Mouse (Mus musculus) liver, embryonic 15.5 days (tissue): Measurements from ENCODE around the gene Gpc6. TPM values are rescaled to one million over a fixed set of nuclear protein-coding genes. Genes with fewer than 3 reads are reported as not detected.
A peak's percentile ranks its signal among the peaks of the same experiment; 100 is the strongest.

Experiments used
- ATAC-seq: fragments of 200-750 bp; cut with Nextera tagmentation; 2 replicates; pipeline ENCODE4 v1.8.0; 2017; ENCODE audit warnings: moderate number of reproducible peaks, mild to moderate bottlenecking, moderate library complexity; ENCODE audit not compliant: insufficient read depth
- H3K27ac ChIP-seq: fragments of 300-500 bp; sonication (generic); replicated peaks from 2 replicates; pipeline ENCODE4 v1.5.1; 2015; ENCODE audit warnings: mild to moderate bottlenecking, inconsistent platforms
- H3K27me3 ChIP-seq: fragments of 300-500 bp; sonication (generic); 2 replicates; pipeline ENCODE4 v1.6.1; 2015; ENCODE audit warnings: mild to moderate bottlenecking, inconsistent platforms
- H3K36me3 ChIP-seq: fragments of 300-500 bp; sonication (generic); replicated peaks from 2 replicates; pipeline ENCODE4 v1.6.1; 2015; ENCODE audit warnings: moderate library complexity, mild to moderate bottlenecking, inconsistent platforms
- H3K4me1 ChIP-seq: fragments of 300-500 bp; sonication (generic); replicated peaks from 2 replicates; pipeline ENCODE4 v1.6.1; 2015; ENCODE audit warnings: inconsistent platforms
- H3K4me2 ChIP-seq: fragments of 300-500 bp; sonication (generic); 2 replicates; pipeline ENCODE4 v1.6.1; 2015; ENCODE audit warnings: moderate library complexity, mild to moderate bottlenecking, inconsistent platforms
- H3K4me3 ChIP-seq: fragments of 300-500 bp; sonication (generic); replicated peaks from 2 replicates; pipeline ENCODE4 v1.5.1; 2015; ENCODE audit warnings: mild to moderate bottlenecking, inconsistent platforms
- H3K9ac ChIP-seq: fragments of 300-500 bp; sonication (generic); 2 replicates; pipeline ENCODE4 v1.6.1; 2015; ENCODE audit warnings: moderate library complexity, mild to moderate bottlenecking, inconsistent platforms
- H3K9me3 ChIP-seq: fragments of 300-500 bp; sonication (generic); replicated peaks from 2 replicates; pipeline ENCODE4 v1.6.1; 2016; ENCODE audit warnings: inconsistent platforms
- WGBS: fragments of 180-500 bp; shearing (Covaris S2); methylation state at CpG from one replicate; pipeline ENCODE4 v1.1.7; 2015; ENCODE audit warnings: mixed read lengths; ENCODE audit not compliant: insufficient replicate concordance; 5-methylcytosine and 5-hydroxymethylcytosine counted together
- polyA plus RNA-seq: library from polyadenylated mRNA; unstranded; fragments of >200 nt; fragmentation: Nextera tagmentation; extraction: Ambion mirVana; gene quantifications from 2 replicates; pipeline ENCODE4 v1.2.1, GENCODE M21; 2015

The Gpc6 gene
- polyA plus RNA-seq, 1 experiment from 2014 or later = 3.4 TPM

GRCm38 (mm10) chr14:117379979-117380378 lies 454.9 kb downstream of the Gpc6 start:
- H3K4me2 ChIP-seq = no peak overlapping the region
- no peak overlapping the region for H3K9ac ChIP-seq
- no peaks in the 10 kb centered on the region for H3K27me3 ChIP-seq
- H3K4me3 ChIP-seq = no peak overlapping the region
- 63% methylated on average over 6 of the region's 6 CpGs for WGBS
- no peaks in the 10 kb centered on the region for H3K4me1 ChIP-seq
- H3K27ac ChIP-seq = no peak overlapping the region
- no peaks in the 10 kb centered on the region for H3K36me3 ChIP-seq
- H3K9me3 ChIP-seq = no peaks in the 10 kb centered on the region
- ATAC-seq = no peak

- no peaks in the 10 kb centered on the region for H3K27me3 ChIP-seq
- H3K27ac ChIP-seq = no peak overlapping the region
- no peaks in the 10 kb centered on the region for H3K9me3 ChIP-seq
- H3K4me3 ChIP-seq = no peak overlapping the region
- 66% methylated on average over 7 of the region's 7 CpGs for WGBS
- no peaks in the 10 kb centered on the region for H3K4me1 ChIP-seq
- H3K4me2 ChIP-seq = no peak overlapping the region
- ATAC-seq = no peak
- no peak overlapping the region for H3K9ac ChIP-seq
- H3K36me3 ChIP-seq = no peaks in the 10 kb centered on the region
Measured at GRCm38 (mm10) chr14:117383188-117383587, 458.1 kb downstream of the Gpc6 start.

- WGBS = 44% methylated on average over 8 of the region's 8 CpGs
- Histone ChIP-seq H3K4me1 (no peaks in the 10 kb centered on the region), H3K9me3 (no peaks in the 10 kb centered on the region), H3K27me3 (no peaks in the 10 kb centered on the region), H3K4me3 (no peak overlapping the region), H3K36me3 (no peaks in the 10 kb centered on the region), H3K4me2 (no peak overlapping the region), H3K27ac (no peak overlapping the region), H3K9ac (no peak overlapping the region)
- no peak for ATAC-seq
Measured at GRCm38 (mm10) chr14:117384096-117384770, 459.1 kb downstream of the Gpc6 start.

- H3K4me3 ChIP-seq = no peak overlapping the region
- no peak overlapping the region for H3K9ac ChIP-seq
- H3K36me3 ChIP-seq = no peaks in the 10 kb centered on the region
- H3K4me1 ChIP-seq = no peaks in the 10 kb centered on the region
- no peak overlapping the region for H3K4me2 ChIP-seq
- H3K27me3 ChIP-seq = no peaks in the 10 kb centered on the region
- no peak overlapping the region for H3K27ac ChIP-seq
- no peak for ATAC-seq
- no peaks in the 10 kb centered on the region for H3K9me3 ChIP-seq
Measured at GRCm38 (mm10) chr14:117385731-117386270, 460.7 kb downstream of the Gpc6 start.

- H3K9ac ChIP-seq = no peak overlapping the region
- WGBS = 63% methylated on average over 3 of the region's 3 CpGs
- no peak overlapping the region for H3K4me3 ChIP-seq
- H3K27me3 ChIP-seq = no peaks in the 10 kb centered on the region
- no peaks in the 10 kb centered on the region for H3K36me3 ChIP-seq
- ATAC-seq = no peak
- H3K4me1 ChIP-seq = no peaks in the 10 kb centered on the region
- H3K9me3 ChIP-seq = no peaks in the 10 kb centered on the region
- H3K4me2 ChIP-seq = no peak overlapping the region
- H3K27ac ChIP-seq = no peak overlapping the region
Measured at GRCm38 (mm10) chr14:117390794-117391320, 465.7 kb downstream of the Gpc6 start.

GRCm38 (mm10) chr14:117391412-117391811 lies 466.3 kb downstream of the Gpc6 start:
- no peak for ATAC-seq
- WGBS = 39% methylated on average over 4 of the region's 4 CpGs
- no peaks in the 10 kb centered on the region for H3K4me1 ChIP-seq
- no peak overlapping the region for H3K9ac ChIP-seq
- H3K36me3 ChIP-seq = no peaks in the 10 kb centered on the region
- H3K27me3 ChIP-seq = no peaks in the 10 kb centered on the region
- no peak overlapping the region for H3K27ac ChIP-seq
- H3K4me2 ChIP-seq = no peak overlapping the region
- no peak overlapping the region for H3K4me3 ChIP-seq
- H3K9me3 ChIP-seq = no peaks in the 10 kb centered on the region

GRCm38 (mm10) chr14:117397165-117397564 lies 472.1 kb downstream of the Gpc6 start:
- Histone ChIP-seq H3K4me3 (no peak overlapping the region), H3K9ac (no peak overlapping the region), H3K27me3 (no peaks in the 10 kb centered on the region), H3K9me3 (no peaks in the 10 kb centered on the region), H3K36me3 (no peaks in the 10 kb centered on the region), H3K4me1 (no peaks in the 10 kb centered on the region), H3K27ac (no peak overlapping the region), H3K4me2 (no peak overlapping the region)
- ATAC-seq = peak; percentile 70
- 28% methylated on average over 3 of the region's 3 CpGs for WGBS

- Histone ChIP-seq H3K27me3 (no peaks in the 10 kb centered on the region), H3K36me3 (no peaks in the 10 kb centered on the region), H3K9me3 (no peaks in the 10 kb centered on the region), H3K9ac (no peak overlapping the region), H3K4me2 (no peak overlapping the region), H3K27ac (no peak overlapping the region), H3K4me1 (no peaks in the 10 kb centered on the region), H3K4me3 (no peak overlapping the region)
- 59% methylated on average over 9 of the region's 9 CpGs for WGBS
- no peak for ATAC-seq
Measured at GRCm38 (mm10) chr14:117407824-117408524, 482.9 kb downstream of the Gpc6 start.

GRCm38 (mm10) chr14:117408525-117408835 lies 483.4 kb downstream of the Gpc6 start:
- no peak for ATAC-seq
- Histone ChIP-seq H3K36me3 (no peaks in the 10 kb centered on the region), H3K4me2 (no peak overlapping the region), H3K4me1 (no peaks in the 10 kb centered on the region), H3K27ac (no peak overlapping the region), H3K9ac (no peak overlapping the region), H3K9me3 (no peaks in the 10 kb centered on the region), H3K27me3 (no peaks in the 10 kb centered on the region), H3K4me3 (no peak overlapping the region)
- WGBS = 70% methylated on average over 3 of the region's 3 CpGs

- 73% methylated on average over 2 of the region's 2 CpGs for WGBS
- ATAC-seq = no peak
Measured at GRCm38 (mm10) chr14:117409778-117410177, 484.7 kb downstream of the Gpc6 start.

GRCm38 (mm10) chr14:117410511-117410910 lies 485.4 kb downstream of the Gpc6 start:
- Histone ChIP-seq H3K9ac (no peak overlapping the region), H3K4me3 (no peak overlapping the region), H3K27me3 (no peaks in the 10 kb centered on the region), H3K4me2 (no peak overlapping the region), H3K4me1 (no peaks in the 10 kb centered on the region), H3K9me3 (no peaks in the 10 kb centered on the region), H3K27ac (no peak overlapping the region), H3K36me3 (no peaks in the 10 kb centered on the region)
- WGBS = 72% methylated on average over 2 of the region's 2 CpGs
- ATAC-seq = no peak

More at GRCm38 (mm10) chr14:117409778-117410177, 484.7 kb downstream of the Gpc6 start:
- H3K27me3 ChIP-seq = no peaks in the 10 kb centered on the region
- no peaks in the 10 kb centered on the region for H3K9me3 ChIP-seq
- H3K4me3 ChIP-seq = no peak overlapping the region
- H3K9ac ChIP-seq = no peak overlapping the region
- H3K4me1 ChIP-seq = no peaks in the 10 kb centered on the region
- no peak overlapping the region for H3K4me2 ChIP-seq
- H3K36me3 ChIP-seq = no peaks in the 10 kb centered on the region
- no peak overlapping the region for H3K27ac ChIP-seq
